Mouse (Mus musculus) embryo, embryonic 11.5 days (tissue): ENCODE measurements around the gene Ipo7.
"Not testable (repeated sequence)": the region's sequence is repeated elsewhere in the genome, so short reads cannot be mapped to it uniquely, and the experiment has no call there.

Experiments
- DNase-seq: peaks from one replicate; pipeline ENCODE4 v3.0.0-alpha.2; 2012; ENCODE audit warnings: low read depth, low spot score

Gene Ipo7

DNA sequence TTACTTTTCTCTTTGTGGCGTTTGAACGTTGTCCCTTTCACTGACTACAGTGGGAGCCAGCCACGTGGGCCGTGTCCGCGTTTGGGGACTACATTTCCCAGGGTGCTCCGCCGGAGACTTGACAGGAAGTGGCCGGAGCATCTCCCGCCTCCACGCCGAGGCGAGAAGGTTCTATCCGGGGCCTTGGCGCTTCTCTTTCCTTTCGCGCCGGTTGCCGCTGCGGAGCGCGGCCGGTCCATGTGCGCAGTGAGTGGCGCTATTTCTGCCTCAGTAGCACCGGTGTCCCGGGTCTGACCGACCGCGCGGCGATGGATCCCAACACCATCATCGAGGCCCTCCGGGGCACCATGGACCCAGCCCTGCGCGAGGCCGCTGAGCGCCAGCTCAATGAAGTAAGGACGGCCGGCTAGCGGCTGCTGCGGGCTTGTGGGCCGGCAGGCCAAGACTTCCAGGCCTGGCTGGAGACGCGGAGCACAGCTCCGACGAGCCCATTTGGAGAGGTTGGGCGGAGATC is at the start of gene Ipo7:
Ipo7 (plus strand) TSS at position 158 of the 514 bp plus-strand sequence.
- peak; percentile 84 for DNase-seq

- peak; percentile 43 for DNase-seq
These were observed 49.1 kb upstream of the Ipo7 start for GRCm38 (mm10) chr7:109968924-109969450.

DNA sequence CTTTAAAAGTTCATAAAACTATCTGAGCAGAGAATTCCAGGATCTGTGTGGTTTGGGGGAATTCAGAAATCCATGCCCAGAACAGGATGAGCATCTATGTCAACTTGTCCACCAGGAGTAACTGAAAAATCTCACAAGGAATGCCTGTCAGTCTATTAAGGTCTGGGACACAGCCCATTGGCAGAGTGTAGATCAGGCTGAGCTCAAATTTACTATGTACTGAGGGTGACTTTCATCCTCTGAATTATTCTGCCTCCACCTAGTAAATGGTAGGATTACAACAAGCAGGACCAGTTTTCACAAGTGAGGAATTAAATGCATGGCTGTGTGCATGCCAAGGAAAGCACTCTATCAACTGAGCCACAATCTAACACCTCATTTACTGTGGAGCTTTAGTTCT is 48.5 kb upstream of the Ipo7 start:
- no peak for DNase-seq

GRCm38 (mm10) chr7:109975966-109976715 is 41.9 kb upstream of the Ipo7 start:
- DNase-seq, result no peak

DNA sequence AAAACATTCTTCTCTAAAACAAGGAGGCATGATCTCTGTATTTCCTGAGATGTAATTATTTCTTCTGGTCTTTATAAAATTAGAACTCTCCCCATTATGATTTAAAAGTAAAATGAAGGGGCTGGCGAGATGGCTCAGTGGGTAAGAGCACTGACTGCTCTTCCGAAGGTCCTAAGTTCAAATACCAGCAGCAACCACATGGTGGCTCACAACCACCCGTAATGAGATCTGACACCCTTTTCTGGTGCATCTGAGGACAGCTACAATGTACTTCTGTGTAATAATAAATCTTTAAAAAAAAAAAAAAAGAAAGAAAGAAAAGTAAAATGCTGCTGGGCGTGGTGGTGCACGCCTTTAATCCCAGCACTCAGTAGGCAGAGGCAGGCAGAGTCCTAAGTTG is 40.9 kb upstream of the Ipo7 start:
- DNase-seq, result not testable (repeated sequence)

DNA sequence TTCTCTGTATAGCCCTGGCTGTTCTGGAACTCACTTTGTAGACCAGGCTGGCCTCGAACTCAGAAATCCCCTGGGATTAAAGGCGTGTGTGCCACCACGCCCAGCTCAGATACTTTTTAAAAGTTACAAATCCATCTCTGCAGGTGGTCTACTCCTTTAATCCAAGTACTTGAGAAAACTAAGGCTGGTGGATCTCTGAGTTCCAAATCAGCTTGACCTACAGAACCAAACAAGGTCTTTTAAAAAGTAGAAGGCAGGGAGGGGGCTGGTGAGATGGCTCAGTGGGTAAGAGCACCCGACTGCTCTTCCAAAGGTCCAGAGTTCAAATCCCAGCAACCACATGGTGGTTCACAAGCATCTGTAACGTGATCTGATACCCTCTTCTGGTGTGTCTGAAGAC is 33.5 kb upstream of the Ipo7 start:
- not testable (repeated sequence) for DNase-seq

DNA sequence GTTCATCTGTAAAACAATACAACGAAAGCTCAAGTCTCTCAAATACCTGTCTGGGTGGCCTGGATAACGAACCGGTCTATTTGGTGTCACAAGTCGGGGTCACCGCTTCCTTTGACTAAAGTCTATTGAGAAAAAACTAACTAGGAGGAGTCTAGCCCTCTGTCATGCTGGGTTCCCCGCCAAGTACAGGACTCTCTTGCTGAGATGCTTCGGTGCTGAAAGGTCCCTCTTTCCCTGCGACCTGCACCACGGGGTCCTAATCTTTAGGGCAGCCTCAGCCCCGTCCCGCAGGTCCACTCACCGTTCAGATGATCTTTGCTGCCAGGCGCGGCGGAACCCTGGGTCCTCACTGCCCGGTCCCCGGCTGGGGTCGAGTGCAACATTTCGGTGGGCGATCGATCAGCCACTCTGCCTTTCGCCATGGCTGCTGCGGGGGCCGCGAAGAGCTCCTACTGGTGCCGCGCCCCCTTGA is 32.4 kb upstream of the Ipo7 start:
- no peak for DNase-seq

DNA sequence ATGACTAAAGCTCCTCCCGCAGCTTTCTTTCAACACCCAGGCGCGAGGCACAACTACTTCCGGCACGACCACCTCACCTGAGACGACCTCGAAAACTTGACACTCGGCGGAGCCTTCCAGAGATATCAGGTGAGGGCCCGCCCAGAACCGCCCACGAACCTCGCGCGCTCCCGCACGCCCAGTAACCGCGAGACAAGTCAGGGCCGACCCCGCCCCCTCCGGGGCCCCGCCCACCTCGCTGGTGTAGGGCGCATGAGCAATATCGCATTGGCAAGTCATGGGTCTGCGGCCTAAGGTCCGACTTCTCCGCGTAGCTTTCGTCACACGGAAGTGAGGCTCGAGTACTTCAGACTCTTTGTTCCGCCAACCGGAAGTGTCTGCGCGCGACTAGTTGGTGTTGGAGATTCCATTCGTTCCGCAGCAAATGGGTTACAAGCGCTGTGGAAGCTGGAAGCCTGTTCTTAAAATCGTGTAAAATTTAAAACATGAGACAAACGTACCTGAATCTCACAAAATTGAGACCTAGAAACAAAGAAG is 31.9 kb upstream of the Ipo7 start:
- DNase-seq, result peak; percentile 98

GRCm38 (mm10) chr7:109986775-109987174 is 31.3 kb upstream of the Ipo7 start, which contains the start of gene Tmem41b:
Gene Tmem41b, minus strand, starts transcription at chr7:109986929.
- DNase-seq, result not testable (repeated sequence)

- no peak for DNase-seq
These were observed 26.8 kb upstream of the Ipo7 start for GRCm38 (mm10) chr7:109991286-109991685.

GRCm38 (mm10) chr7:109993157-109993959 is 24.7 kb upstream of the Ipo7 start:
- DNase-seq, result no peak

GRCm38 (mm10) chr7:109998388-109998787 is 19.7 kb upstream of the Ipo7 start:
- no peak for DNase-seq

GRCm38 (mm10) chr7:110002092-110002491 is 16.0 kb upstream of the Ipo7 start:
- no peak for DNase-seq

DNA sequence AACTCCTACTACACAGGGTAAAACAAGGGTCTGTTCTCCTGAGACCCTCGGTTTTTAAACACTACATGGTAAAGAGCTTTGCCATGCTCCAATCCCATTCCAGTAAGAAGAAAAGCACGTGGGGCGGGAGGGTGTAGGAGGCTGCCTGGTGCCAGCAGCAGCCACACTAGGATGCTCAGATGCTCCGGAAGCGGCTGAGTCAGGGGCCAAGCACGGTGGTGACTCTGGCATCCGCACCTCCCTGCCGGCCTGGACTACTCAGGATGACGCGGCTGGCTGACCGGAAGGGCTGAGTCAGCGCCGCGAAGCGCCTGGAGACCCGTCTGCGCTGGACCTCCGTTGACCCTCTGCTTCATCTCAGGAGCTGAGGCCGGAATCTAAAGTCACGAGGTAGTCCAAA is 15.1 kb upstream of the Ipo7 start:
- DNase-seq, result peak; percentile 9

- DNase-seq, result no peak
These were observed 12.1 kb upstream of the Ipo7 start for GRCm38 (mm10) chr7:110005976-110006375.

DNA sequence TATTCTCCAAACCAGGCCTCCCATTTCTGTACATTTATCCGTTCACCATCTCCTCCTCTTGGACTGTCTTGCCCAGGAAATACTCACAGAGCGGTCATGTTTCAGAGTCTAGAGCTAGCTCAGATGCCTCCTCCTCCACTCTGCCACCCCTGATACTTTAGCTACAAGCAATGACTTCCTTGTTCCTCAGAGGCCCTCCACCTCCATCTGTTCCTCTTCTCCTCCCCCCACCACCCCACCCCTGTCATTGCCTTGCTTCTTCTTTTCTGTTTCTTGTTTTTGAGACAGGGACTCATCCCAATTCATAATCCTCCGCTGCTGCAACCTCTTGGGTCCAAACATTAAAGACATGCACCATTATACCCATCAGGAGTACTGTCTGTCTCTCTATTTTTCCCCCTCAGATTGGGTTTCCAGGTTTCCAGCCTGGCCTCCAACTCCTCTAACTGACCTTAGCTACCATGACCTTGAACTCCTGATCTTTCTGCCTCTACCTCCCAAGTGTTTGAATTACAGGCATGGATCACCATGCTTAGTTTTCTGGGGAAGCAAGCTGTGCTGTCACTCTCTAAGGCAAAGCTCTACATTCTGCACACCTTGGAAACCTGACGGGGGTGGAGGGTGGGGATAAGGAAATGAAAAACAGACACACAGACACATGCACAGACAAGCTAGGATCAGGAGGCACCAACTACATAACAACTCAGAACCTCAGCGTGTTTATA is 11.4 kb upstream of the Ipo7 start:
- DNase-seq, result no peak

DNA sequence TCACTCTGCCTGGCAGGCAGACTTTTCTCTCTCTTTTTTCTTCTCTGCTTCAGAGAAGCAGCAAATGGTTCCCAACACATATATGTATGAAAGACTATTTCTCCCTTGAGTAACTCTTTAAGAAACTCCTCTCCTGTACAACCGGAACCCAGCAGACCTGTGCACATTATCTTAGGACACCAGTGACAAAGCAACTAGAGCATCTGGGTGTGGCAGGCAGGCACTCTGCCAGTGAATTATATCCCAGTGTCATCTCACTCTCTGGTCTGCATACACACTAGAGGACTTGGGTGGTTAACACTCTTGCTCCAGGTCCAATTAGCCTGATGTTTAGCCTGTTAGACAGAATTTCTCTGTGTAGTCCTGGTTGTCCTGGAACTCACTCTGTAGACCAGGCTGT is 9.6 kb upstream of the Ipo7 start:
- DNase-seq, result no peak

- no peak for DNase-seq
These were observed 9.0 kb upstream of the Ipo7 start for GRCm38 (mm10) chr7:110009084-110009483.

DNA sequence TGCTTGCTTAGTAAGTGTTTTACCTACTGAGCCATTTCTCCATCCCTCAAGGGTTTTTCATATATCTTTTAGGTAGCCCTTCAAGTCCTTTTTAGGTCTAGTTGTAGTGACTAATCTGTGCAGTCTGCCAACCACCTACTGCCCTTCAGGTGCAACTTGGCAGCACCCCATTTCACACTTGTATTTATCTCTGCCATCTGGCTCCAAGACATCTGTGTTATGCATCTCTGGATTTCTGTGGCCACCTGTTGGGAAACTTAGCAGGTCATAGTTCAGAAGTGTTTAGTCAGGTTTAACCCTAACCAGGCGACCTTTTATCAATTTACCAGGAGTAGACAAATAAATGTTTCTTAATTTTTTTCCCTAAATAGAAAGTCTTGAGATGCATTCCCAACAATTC is 6.7 kb upstream of the Ipo7 start:
- DNase-seq, result no peak

DNA sequence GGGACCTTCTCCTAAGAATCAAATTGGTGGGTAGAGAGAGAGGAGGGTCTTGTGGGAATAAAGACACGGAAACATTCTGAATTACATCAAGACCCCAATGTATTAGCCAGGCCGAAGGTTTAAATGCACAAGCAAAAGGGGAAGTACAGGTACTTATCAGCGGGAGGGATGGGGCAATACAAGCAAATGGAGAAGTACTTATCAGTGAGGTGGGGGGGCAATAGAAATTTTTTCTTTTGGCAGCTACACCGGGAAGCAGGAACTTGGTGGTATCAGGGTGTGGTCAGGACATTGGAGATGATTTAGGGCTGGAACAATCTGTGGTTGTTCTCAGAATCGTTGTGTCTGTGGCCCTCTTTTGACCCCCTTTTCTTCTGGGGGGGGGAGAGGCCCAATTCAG is 3.8 kb upstream of the Ipo7 start:
- no peak for DNase-seq
